ENCODE assay signal across 7 mouse cellular contexts in genomic region chr5:148552187-148553071, GRCm38 (mm10). TPM values are rescaled to one million over a fixed set of nuclear protein-coding genes. Genes with fewer than 3 reads are reported as not detected.
A peak's percentile ranks its signal among the peaks of the same experiment; 100 is the strongest.
DNase-seq lines count a peak whose midpoint lies in the region; ATAC-seq lines count a peak whose summit lies in the region.

Gene Ubl3, minus strand, starts transcription at chr5:148552789.

- WGBS in embryonic facial prominence, embryonic 11.5 days: under 1% methylated on average over 83 of the region's 95 CpGs
- WGBS in limb, embryonic 10.5 days: 2% methylated on average over 95 of the region's 95 CpGs
- under 1% methylated on average over 72 of the region's 95 CpGs for WGBS in midbrain, embryonic 13.5 days

- peak within 1 kb of the TSS; percentile 94 for H3K27ac ChIP-seq in embryonic facial prominence, embryonic 11.5 days (replicated peaks; ENCODE audit: low read depth, low read length)
- H3K27ac ChIP-seq in limb, embryonic 10.5 days: peak within 1 kb of the TSS; percentile 95
- peak within 1 kb of the TSS; percentile 98 for H3K27ac ChIP-seq in midbrain, embryonic 13.5 days

- ATAC-seq in embryonic facial prominence, embryonic 11.5 days (replicated peaks; ENCODE audit: insufficient number of reproducible peaks, low FRiP score, low TSS enrichment, low read depth): peak; percentile 97
- peak; percentile 69 for ATAC-seq in granulocyte monocyte progenitor cell, adult 5-6 weeks (replicated peaks; ENCODE audit: poor library complexity, severe bottlenecking)
- ATAC-seq in midbrain, embryonic 13.5 days: peak; percentile 97

- H3K9ac ChIP-seq in embryonic facial prominence, embryonic 11.5 days (replicated peaks; ENCODE audit: low read length): peak within 1 kb of the TSS; percentile 83
- peak within 1 kb of the TSS; percentile 88 for H3K9ac ChIP-seq in midbrain, embryonic 13.5 days (replicated peaks)

- H3K27me3 ChIP-seq in embryonic facial prominence, embryonic 11.5 days (ENCODE audit: control insufficient read depth, insufficient read depth, low read length): no peaks in the 10 kb centered on the region; the same call in 1 of the 2 replicates
- H3K27me3 ChIP-seq in limb, embryonic 10.5 days (ENCODE audit: low read depth, poor library complexity, severe bottlenecking): peaks cover 20% of the 10 kb centered on the region
- H3K27me3 ChIP-seq in midbrain, embryonic 13.5 days: peaks cover 6% of the 10 kb centered on the region

- H3K4me2 ChIP-seq in embryonic facial prominence, embryonic 11.5 days (ENCODE audit: low read depth, low read length): peak within 1 kb of the TSS; percentile 54
- peak within 1 kb of the TSS; percentile 89 for H3K4me2 ChIP-seq in midbrain, embryonic 13.5 days (replicated peaks)

- peak; percentile 92 for DNase-seq in adrenal gland, postnatal 10 days
- DNase-seq in embryonic facial prominence, embryonic 11.5 days (ENCODE audit: low spot score): peak; percentile 99
- DNase-seq in kidney, adult 11 months: peak; percentile 93
- DNase-seq in limb, embryonic 10.5 days (ENCODE audit: low spot score): peak; percentile 98
- DNase-seq in spleen, adult 12 weeks (ENCODE audit: low spot score): peak; percentile 53

- H3K9me3 ChIP-seq in embryonic facial prominence, embryonic 11.5 days (replicated peaks; ENCODE audit: control insufficient read depth, low read length): no peaks in the 10 kb centered on the region
- H3K9me3 ChIP-seq in limb, embryonic 10.5 days (replicated peaks): no peaks in the 10 kb centered on the region
- no peaks in the 10 kb centered on the region for H3K9me3 ChIP-seq in midbrain, embryonic 13.5 days

- peak within 1 kb of the TSS; percentile 63 for H3K4me3 ChIP-seq in embryonic facial prominence, embryonic 11.5 days (ENCODE audit: low read depth, low read length)
- peak within 1 kb of the TSS; percentile 75 for H3K4me3 ChIP-seq in limb, embryonic 10.5 days
- peak within 1 kb of the TSS; percentile 70 for H3K4me3 ChIP-seq in midbrain, embryonic 13.5 days (replicated peaks)

- peaks cover 2% of the 10 kb centered on the region; the same call in 1 of the 2 replicates for H3K4me1 ChIP-seq in embryonic facial prominence, embryonic 11.5 days (ENCODE audit: control insufficient read depth, insufficient read depth, low read length)
- peaks cover 52% of the 10 kb centered on the region for H3K4me1 ChIP-seq in limb, embryonic 10.5 days
- H3K4me1 ChIP-seq in midbrain, embryonic 13.5 days (replicated peaks): peaks cover 46% of the 10 kb centered on the region

- no peaks in the 10 kb centered on the region for H3K36me3 ChIP-seq in embryonic facial prominence, embryonic 11.5 days (replicated peaks; ENCODE audit: control insufficient read depth, insufficient read depth, low read depth, low read length)
- no peaks in the 10 kb centered on the region for H3K36me3 ChIP-seq in limb, embryonic 10.5 days
- no peaks in the 10 kb centered on the region for H3K36me3 ChIP-seq in midbrain, embryonic 13.5 days

RNA-seq across cellular contexts. Expression of gene Ubl3, which starts in this region (rescaled TPM):
- 100 to 1,000 TPM; 109 to 119 TPM for total RNA-seq in adrenal gland, postnatal 10 days (2021)
- polyA plus RNA-seq in embryonic facial prominence, embryonic 11.5 days (2014; fragmentation: Nextera tagmentation; extraction: Ambion mirVana): 65.3 and 69.8 TPM in 2 replicates
- total RNA-seq in granulocyte monocyte progenitor cell, adult 5-6 weeks (2014; fragmentation: Nextera tagmentation): 25.4 and 33.9 TPM in 2 replicates
- total RNA-seq in granulocyte monocyte progenitor cell, adult 5-6 weeks (2017): 33.6 and 46.5 TPM in 2 replicates
- 39.8 and 41.4 TPM in 2 replicates for polyA plus RNA-seq in limb, embryonic 10.5 days (2016; fragmentation: Nextera tagmentation; extraction: Ambion mirVana)
- 55.3 and 69.1 TPM in 2 replicates for polyA plus RNA-seq in midbrain, embryonic 13.5 days (2015; fragmentation: Nextera tagmentation; extraction: Ambion mirVana)

Comparison
In these comparisons a context has a peak if more than half of its experiments do, and no peak if none do; other contexts are left out.
1. Peak in every context shown above with its lines: DNase-seq, ATAC-seq, H3K4me3 ChIP-seq and H3K27ac ChIP-seq.